ENCODE assay signal across 9 mouse cellular contexts in genomic region chr5:51553251-51553650, GRCm38 (mm10). TPM values are rescaled to one million over a fixed set of nuclear protein-coding genes. Genes with fewer than 3 reads are reported as not detected.
A peak's percentile ranks its signal among the peaks of the same experiment; 100 is the strongest.
DNase-seq lines count a peak whose midpoint lies in the region; ATAC-seq and TF ChIP-seq lines count a peak whose summit lies in the region.
"Had no signal": no experiment of that assay in that cellular context is flagged by ENCODE, and none has a peak within 500 bp of the region (broad histone marks: within the 10 kb centered on the region; RNA-seq: fewer than 3 reads in every experiment).

No protein-coding gene starts in this region.

- H3K4me2 ChIP-seq in forebrain, postnatal 0 days (ENCODE audit: low read depth): peak overlapping the region; percentile 63
- H3K4me2 ChIP-seq in liver, postnatal 0 days (ENCODE audit: low read depth, low read length): peak overlapping the region; percentile 63

- H3K9ac ChIP-seq in forebrain, postnatal 0 days: peak overlapping the region; percentile 29; the same call in 1 of the 2 replicates
- peak overlapping the region; percentile 66 for H3K9ac ChIP-seq in liver, postnatal 0 days (replicated peaks)

- H3ac ChIP-seq in C2C12 (ENCODE audit: control insufficient read depth, insufficient read length, low read depth): no peak overlapping the region

- no peak for DNase-seq in heart, embryonic 10.5 days (ENCODE audit: low spot score)
- DNase-seq in heart, adult 11 months: no peak
- peak; percentile 26 for DNase-seq in forebrain, postnatal 0 days
- no peak for DNase-seq in liver, postnatal 0 days
- DNase-seq in T-cell, adult 2 months (ENCODE audit: low spot score): no peak
- no peak for DNase-seq in urinary bladder, adult 18-20 months (ENCODE audit: low spot score in 2 of 2)
- DNase-seq in ovary, adult 18-20 months (ENCODE audit: low spot score): no peak

- H3K79me2 ChIP-seq in C2C12 (ENCODE audit: control insufficient read depth, insufficient read depth): no peaks in the 10 kb centered on the region

- ATAC-seq in forebrain, postnatal 0 days: peak; percentile 32
- ATAC-seq in liver, postnatal 0 days: no peak

- WGBS in heart, embryonic 10.5 days: 5% methylated on average over 5 of the region's 5 CpGs
- 1% methylated on average over 5 of the region's 5 CpGs for WGBS in forebrain, postnatal 0 days
- WGBS in liver, postnatal 0 days (ENCODE audit: insufficient replicate concordance): 7% methylated on average over 5 of the region's 5 CpGs

- H3K27ac ChIP-seq in heart, embryonic 10.5 days: peak overlapping the region; percentile 90
- peak overlapping the region; percentile 73; the same call in 1 of the 2 replicates for H3K27ac ChIP-seq in forebrain, postnatal 0 days (ENCODE audit: low read depth, low read length)
- H3K27ac ChIP-seq in liver, postnatal 0 days (ENCODE audit: low read depth): peak overlapping the region; percentile 87

- peaks cover 29% of the 10 kb centered on the region for H3K4me1 ChIP-seq in heart, embryonic 10.5 days
- peaks cover 3% of the 10 kb centered on the region; the same call in 1 of the 2 replicates for H3K4me1 ChIP-seq in forebrain, postnatal 0 days (ENCODE audit: insufficient read depth)
- no peaks in the 10 kb centered on the region for H3K4me1 ChIP-seq in liver, postnatal 0 days (ENCODE audit: insufficient read depth)

- H3K4me3 ChIP-seq in heart, embryonic 10.5 days: peak overlapping the region; percentile 68
- H3K4me3 ChIP-seq in C2C12 (ENCODE audit: insufficient read depth, poor library complexity, severe bottlenecking): peak overlapping the region; percentile 53
- H3K4me3 ChIP-seq in forebrain, postnatal 0 days (ENCODE audit: low read depth, low read length): peak overlapping the region; percentile 46
- H3K4me3 ChIP-seq in liver, postnatal 0 days (ENCODE audit: low read depth, low read length): peak overlapping the region; percentile 64

- no peak for TF ChIP-seq EP300 in liver, postnatal 0 days (IDR thresholded peaks at IDR 0.05; ENCODE audit: low read depth)

- no peaks in the 10 kb centered on the region for H3K27me3 ChIP-seq in heart, embryonic 10.5 days (ENCODE audit: insufficient read depth, poor library complexity, severe bottlenecking)
- H3K27me3 ChIP-seq in C2C12 (ENCODE audit: control insufficient read depth, insufficient read depth, insufficient read length): no peaks in the 10 kb centered on the region
- H3K27me3 ChIP-seq in forebrain, postnatal 0 days (ENCODE audit: insufficient read depth, low read length): no peaks in the 10 kb centered on the region
- H3K27me3 ChIP-seq in liver, postnatal 0 days (ENCODE audit: insufficient read depth, low read length): no peaks in the 10 kb centered on the region

- no peaks in the 10 kb centered on the region for H3K79me3 ChIP-seq in C2C12 (ENCODE audit: low read depth)

- no peaks in the 10 kb centered on the region for H3K9me3 ChIP-seq in heart, embryonic 10.5 days
- no peaks in the 10 kb centered on the region for H3K9me3 ChIP-seq in forebrain, postnatal 0 days (ENCODE audit: low read length)
- H3K9me3 ChIP-seq in liver, postnatal 0 days (ENCODE audit: low read length): no peaks in the 10 kb centered on the region

- no peak for TF ChIP-seq CTCF in C2C12 (IDR thresholded peaks at IDR 0.05; ENCODE audit: control insufficient read depth, insufficient read depth, insufficient read length)
- no peak for TF ChIP-seq CTCF in forebrain, postnatal 0 days (IDR thresholded peaks at IDR 0.05; ENCODE audit: low read depth)
- TF ChIP-seq CTCF in liver, postnatal 0 days (IDR thresholded peaks at IDR 0.05; ENCODE audit: low read depth): no peak

- H3K36me3 ChIP-seq in heart, embryonic 10.5 days: no peaks in the 10 kb centered on the region
- H3K36me3 ChIP-seq in C2C12 (ENCODE audit: control insufficient read depth, insufficient read depth): no peaks in the 10 kb centered on the region
- H3K36me3 ChIP-seq in forebrain, postnatal 0 days (ENCODE audit: insufficient read depth): no peaks in the 10 kb centered on the region
- H3K36me3 ChIP-seq in liver, postnatal 0 days (replicated peaks; ENCODE audit: insufficient read depth, low read length): no peaks in the 10 kb centered on the region

TF ChIP-seq in C2C12, 6 proteins besides CTCF, POLR2A, EP300 and RAD21:
- TF ChIP-seq USF1 (IDR thresholded peaks at IDR 0.05; ENCODE audit: low read depth): no peak
- TF ChIP-seq MYOD1 (IDR thresholded peaks at IDR 0.05; ENCODE audit: control insufficient read depth, insufficient read length, low read depth): no peak
- TF ChIP-seq FOSL1 (IDR thresholded peaks at IDR 0.05; ENCODE audit: insufficient read depth, low read length, poor library complexity, severe bottlenecking): no peak

RNA-seq across cellular contexts. Expression of gene Ppargc1a, which starts 14.3 kb away (rescaled TPM):
- 21.2 and 39.8 TPM in 2 replicates for polyA plus RNA-seq in heart, embryonic 10.5 days (2016; fragmentation: Nextera tagmentation; extraction: Ambion mirVana)
- 0.25 TPM for polyA plus RNA-seq in C2C12 (2012; fragmentation: generic; extraction: Trizol)
- total RNA-seq in forebrain, postnatal 0 days (2014; rRNA removed): 7.0 and 10.4 TPM in 2 replicates
- 7.9 and 13.7 TPM in 2 replicates for polyA plus RNA-seq in forebrain, postnatal 0 days (2015; fragmentation: Nextera tagmentation; extraction: Ambion mirVana)
- polyA plus RNA-seq in liver, postnatal 0 days (2015; fragmentation: Nextera tagmentation; extraction: Ambion mirVana): 4.4 and 7.1 TPM in 2 replicates
- total RNA-seq: megakaryocyte-erythroid progenitor cell, adult 5-6 weeks had no signal
